Mouse (Mus musculus) erythroblast, embryonic 14.5 days (primary cell): ENCODE measurements around the gene 9130023H24Rik.

Source experiments
- GATA1 ChIP-seq: IDR thresholded peaks from 2 replicates; pipeline ENCODE4 v1.6.1; 2012; ENCODE audit warnings: low read length, inconsistent platforms, mixed read lengths
- TAL1 ChIP-seq: IDR thresholded peaks from 3 replicates; pipeline ENCODE4 v1.6.1; 2012; ENCODE audit warnings: low read length, inconsistent platforms, mixed read lengths

DNA sequence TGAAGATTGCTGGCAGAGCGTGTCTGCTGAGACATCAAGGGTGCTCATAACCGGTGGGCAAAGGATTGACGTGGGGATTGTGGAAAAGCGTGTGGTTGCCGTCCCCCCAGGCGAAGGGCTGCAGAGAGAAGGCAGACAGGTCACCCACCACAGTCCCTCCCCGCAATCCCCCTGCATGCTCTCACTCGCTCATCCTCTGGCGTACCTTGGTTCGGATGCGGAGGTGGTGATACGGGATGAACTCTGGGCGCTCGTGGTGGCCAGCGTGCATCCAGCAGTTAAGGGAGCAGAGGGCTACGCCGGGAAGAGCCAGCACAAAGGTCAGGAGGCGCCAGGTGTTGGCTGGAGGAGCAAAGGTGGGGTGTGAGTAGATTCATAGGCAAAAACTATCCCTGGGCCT lies 32.1 kb downstream of the 9130023H24Rik start:
- TF ChIP-seq TAL1 (no peak), GATA1 (no peak)
